Mouse (Mus musculus) embryo, embryonic 10.5 days (tissue): Measurements from ENCODE around the gene Cyp1a2.

Experiments used
- DNase-seq: peaks from one replicate; pipeline ENCODE4 v3.0.0-alpha.2; 2015; ENCODE audit warnings: low spot score

The Cyp1a2 gene

GRCm38 (mm10) chr9:57646551-57647103 is 36.9 kb downstream of the Cyp1a2 start:
- DNase-seq = no peak

GRCm38 (mm10) chr9:57644944-57645893 is 38.3 kb downstream of the Cyp1a2 start:
- DNase-seq = peak; percentile 93

- DNase-seq = peak; percentile 49
Observed at GRCm38 (mm10) chr9:57644442-57644943, 39.0 kb downstream of the Cyp1a2 start.

GRCm38 (mm10) chr9:57643856-57644180 is 39.7 kb downstream of the Cyp1a2 start:
- DNase-seq = no peak

- DNase-seq = no peak
Observed at GRCm38 (mm10) chr9:57643169-57643855, 40.2 kb downstream of the Cyp1a2 start.

- DNase-seq = no peak
Observed at GRCm38 (mm10) chr9:57641775-57642550, 41.5 kb downstream of the Cyp1a2 start.

GRCm38 (mm10) chr9:57641022-57641421 is 42.5 kb downstream of the Cyp1a2 start:
- no peak for DNase-seq

- no peak for DNase-seq
Observed at GRCm38 (mm10) chr9:57640384-57640783, 43.1 kb downstream of the Cyp1a2 start.

- DNase-seq = no peak
Observed at GRCm38 (mm10) chr9:57639661-57640328, 43.7 kb downstream of the Cyp1a2 start.

GRCm38 (mm10) chr9:57638651-57639459 is 44.6 kb downstream of the Cyp1a2 start:
- no peak for DNase-seq

GRCm38 (mm10) chr9:57637741-57638322 is 45.7 kb downstream of the Cyp1a2 start:
- DNase-seq = no peak

GRCm38 (mm10) chr9:57637272-57637671 is 46.2 kb downstream of the Cyp1a2 start:
- no peak for DNase-seq

- DNase-seq = no peak
Observed at GRCm38 (mm10) chr9:57633481-57634024, 50.0 kb downstream of the Cyp1a2 start.

- peak; percentile 83 for DNase-seq
Observed at GRCm38 (mm10) chr9:57629118-57629874, 54.2 kb downstream of the Cyp1a2 start.

GRCm38 (mm10) chr9:57628717-57629116 is 54.8 kb downstream of the Cyp1a2 start:
- no peak for DNase-seq

- DNase-seq = no peak
Observed at GRCm38 (mm10) chr9:57627892-57628291, 55.6 kb downstream of the Cyp1a2 start.

GRCm38 (mm10) chr9:57627191-57627590 is 56.3 kb downstream of the Cyp1a2 start:
- no peak for DNase-seq
